Mouse (Mus musculus) layer of hippocampus, postnatal 36 days (tissue): ENCODE data around the gene Mbnl2. TPM values are rescaled to one million over a fixed set of nuclear protein-coding genes. Genes with fewer than 3 reads are reported as not detected.
"Not testable (repeated sequence)": the region's sequence is repeated elsewhere in the genome, so short reads cannot be mapped to it uniquely, and the experiment has no call there.

ENCODE experiments used
- DNase-seq, 2 experiments: peaks; one replicate each; pipeline ENCODE4 v3.0.0; 2022
- total RNA-seq, 2 experiments: library from RNA; stranded (reverse); gene quantifications; 2 replicates each; pipeline ENCODE4 v1.2.3; 2021

Mbnl2 gene
- total RNA-seq, 2 experiments from 2014 or later, result 249 TPM

GRCm38 (mm10) chr14:120359608-120360007, 84.1 kb downstream of the Mbnl2 start:
- DNase-seq, result not testable (repeated sequence)

- no peak for DNase-seq
Observed at GRCm38 (mm10) chr14:120361121-120361520, 85.7 kb downstream of the Mbnl2 start.

GRCm38 (mm10) chr14:120362409-120362992, 87.0 kb downstream of the Mbnl2 start:
- no peak for DNase-seq

- DNase-seq, result no peak
Observed at GRCm38 (mm10) chr14:120363090-120363818, 87.8 kb downstream of the Mbnl2 start.

- DNase-seq, result no peak
Observed at GRCm38 (mm10) chr14:120365088-120365487, 89.6 kb downstream of the Mbnl2 start.

- DNase-seq, result no peak
Observed at GRCm38 (mm10) chr14:120366962-120367361, 91.5 kb downstream of the Mbnl2 start.

GRCm38 (mm10) chr14:120367589-120367988, 92.1 kb downstream of the Mbnl2 start:
- no peak for DNase-seq

- no peak for DNase-seq
Observed at GRCm38 (mm10) chr14:120368456-120368855, 93.0 kb downstream of the Mbnl2 start.

- DNase-seq, result no peak
Observed at GRCm38 (mm10) chr14:120368914-120369391, 93.5 kb downstream of the Mbnl2 start.

- DNase-seq, result no peak
Observed at GRCm38 (mm10) chr14:120370044-120370443, 94.6 kb downstream of the Mbnl2 start.

- DNase-seq, result no peak
Observed at GRCm38 (mm10) chr14:120370631-120371030, 95.2 kb downstream of the Mbnl2 start.

- no peak for DNase-seq
Observed at GRCm38 (mm10) chr14:120371174-120371573, 95.7 kb downstream of the Mbnl2 start.

GRCm38 (mm10) chr14:120373026-120374024, 97.9 kb downstream of the Mbnl2 start:
- DNase-seq, result no peak

GRCm38 (mm10) chr14:120374786-120375185, 99.3 kb downstream of the Mbnl2 start:
- peak in 1 of 2 experiments; percentile 44 for DNase-seq

- DNase-seq, result no peak
Observed at GRCm38 (mm10) chr14:120377192-120377591, 101.7 kb downstream of the Mbnl2 start.

GRCm38 (mm10) chr14:120378002-120378401, 102.5 kb downstream of the Mbnl2 start:
- no peak for DNase-seq

GRCm38 (mm10) chr14:120379716-120380115, 104.2 kb downstream of the Mbnl2 start:
- DNase-seq, result no peak

GRCm38 (mm10) chr14:120381378-120382134, 106.1 kb downstream of the Mbnl2 start:
- no peak for DNase-seq

GRCm38 (mm10) chr14:120382179-120382578, 106.7 kb downstream of the Mbnl2 start:
- no peak for DNase-seq

- DNase-seq, result no peak
Observed at GRCm38 (mm10) chr14:120383186-120383851, 107.8 kb downstream of the Mbnl2 start.

- no peak for DNase-seq
Observed at GRCm38 (mm10) chr14:120384615-120385014, 109.1 kb downstream of the Mbnl2 start.
